Mouse (Mus musculus) embryonic fibroblast, embryonic 13.5 days (primary cell): ENCODE data around the gene Mfsd9.

Source experiments
- CTCF ChIP-seq: IDR thresholded peaks from 2 replicates; pipeline ENCODE4 v1.5.1; 2011; ENCODE audit warnings: mild to moderate bottlenecking, control low read depth, low read length, moderate library complexity, borderline replicate concordance; ENCODE audit not compliant: insufficient read depth
- POLR2A ChIP-seq: IDR thresholded peaks from 2 replicates; pipeline ENCODE4 v1.6.1; 2011; ENCODE audit warnings: low read depth, mild to moderate bottlenecking, control low read depth, low read length, moderate library complexity

GRCm38 (mm10) chr1:40789666-40790233 is 737 bp downstream of the Mfsd9 start:
- TF ChIP-seq CTCF, result no peak
- TF ChIP-seq POLR2A, result no peak
